Mouse (Mus musculus) stomach, postnatal 0 days (tissue): Measurements from ENCODE around the gene Ninl.

Experiments used
- CTCF ChIP-seq: IDR thresholded peaks from 2 replicates; pipeline ENCODE4 v1.5.1; 2016; ENCODE audit warnings: antibody characterized with exemption, low read depth, mild to moderate bottlenecking, moderate library complexity
- EP300 ChIP-seq: optimal IDR thresholded peaks from 2 replicates; pipeline ENCODE3; 2016; ENCODE audit warnings: antibody characterized with exemption

- TF ChIP-seq CTCF, result no peak
- TF ChIP-seq EP300, result no peak
Observed at GRCm38 (mm10) chr2:150985359-150985758, 53.8 kb downstream of the Ninl start.
